Mouse (Mus musculus): ENCODE measurements around the gene Foxn3.

Foxn3 gene

GRCm38 (mm10) chr12:99149193-99149592 is 414.2 kb downstream of the Foxn3 start:
- DNase-seq (ENCODE audit: inconsistent age in 2 of 2, low spot score in 1 of 2), result no peak

Data from adrenal gland, adult (tissue).